Mouse (Mus musculus): ENCODE measurements around the gene Eif4a3.

DNA sequence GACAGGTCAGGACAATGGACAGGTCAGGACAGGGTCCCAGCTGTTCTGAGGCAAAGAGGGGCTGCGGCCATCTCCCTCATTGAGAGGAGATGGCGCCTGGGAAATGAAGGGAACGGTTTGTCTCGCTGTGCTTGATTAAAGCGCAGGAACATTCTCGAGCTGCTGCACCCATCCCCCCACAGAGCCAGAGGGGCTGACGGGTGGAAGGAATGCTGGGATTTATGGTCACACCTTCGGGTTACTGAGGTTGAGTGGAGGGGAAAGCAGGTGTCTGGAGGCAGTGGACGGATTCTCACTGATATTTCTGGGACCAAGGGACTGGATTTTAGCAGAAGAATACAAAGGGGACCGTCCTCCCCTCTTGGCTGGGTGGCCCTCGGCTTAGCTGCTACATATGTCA lies 8.0 kb upstream of the Eif4a3 start:
- no peak for TF ChIP-seq CHD2 (IDR thresholded peaks at IDR 0.05; ENCODE audit: low read length)
- TF ChIP-seq ZKSCAN1 (IDR thresholded peaks at IDR 0.05; ENCODE audit: low read depth, low read length), result no peak
- TF ChIP-seq KAT2A (conservative IDR thresholded peaks at IDR 0.05; ENCODE audit: low read depth, low read length), result no peak
- no peak for TF ChIP-seq SIN3A (IDR thresholded peaks at IDR 0.05; ENCODE audit: low read length)
- no peak for TF ChIP-seq POLR2A (IDR thresholded peaks at IDR 0.05; ENCODE audit: control insufficient read depth in 1 of 2, insufficient read depth in 1 of 2, low read depth in 1 of 2, low read length in 2 of 2, poor library complexity in 1 of 2)
- TF ChIP-seq GATA1 (IDR thresholded peaks at IDR 0.05; ENCODE audit: low read depth, low read length), result no peak
- TF ChIP-seq CTCF (IDR thresholded peaks at IDR 0.05 in 2 of 3, conservative IDR thresholded peaks at IDR 0.05 in 1 of 3; ENCODE audit: control insufficient read depth in 1 of 3, insufficient read depth in 1 of 3, low read depth in 2 of 3, low read length in 3 of 3, poor library complexity in 1 of 3, severe bottlenecking in 1 of 3), result no peak
- TF ChIP-seq POLR2AphosphoS5 (IDR thresholded peaks at IDR 0.05; ENCODE audit: borderline replicate concordance, low read depth, low read length), result no peak
